In the genomic region with DNA sequence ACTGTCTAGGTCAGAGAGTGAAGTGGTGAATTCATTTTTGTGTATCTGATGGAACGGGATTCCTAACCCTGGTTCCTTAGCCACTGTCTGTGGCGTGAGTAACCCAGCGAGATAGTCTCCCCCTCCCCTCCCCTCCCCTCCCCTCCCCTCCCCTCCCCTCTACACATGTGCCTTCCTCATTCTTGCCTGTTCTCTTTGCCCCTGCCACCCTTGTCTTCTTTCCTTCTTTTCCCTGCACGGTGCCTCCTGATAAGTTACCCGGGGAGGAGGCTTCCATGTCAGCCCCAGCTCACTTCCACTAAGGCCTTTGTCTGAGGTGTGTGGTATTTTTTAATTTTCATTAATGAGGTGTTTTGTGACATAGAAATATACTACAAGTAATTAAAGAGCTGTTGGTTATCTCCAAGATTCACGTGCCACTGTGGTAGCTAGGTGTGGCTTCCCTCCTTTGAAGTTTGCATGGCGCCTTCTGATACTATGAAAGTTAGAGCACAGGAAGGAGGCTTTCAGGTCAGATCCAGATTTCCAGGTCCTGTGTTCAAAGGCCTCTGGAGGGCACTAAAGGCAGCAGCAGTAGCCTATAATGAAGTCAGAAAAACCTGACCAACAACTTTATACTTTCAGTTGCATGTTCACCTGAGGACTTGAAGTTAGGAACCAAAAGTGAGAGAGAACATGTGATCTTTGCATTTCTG, we compare ENCODE assay signal across 11 mouse cellular contexts. TPM values are rescaled to one million over a fixed set of nuclear protein-coding genes. Genes with fewer than 3 reads are reported as not detected.
DNase-seq lines count a peak whose midpoint lies in the region; ATAC-seq and TF ChIP-seq lines count a peak whose summit lies in the region.
"Had no signal": no experiment of that assay in that cellular context is flagged by ENCODE, and none has a peak within 500 bp of the region (broad histone marks: within the 10 kb centered on the region; RNA-seq: fewer than 3 reads in every experiment).

No protein-coding gene starts in this region.

- peak; percentile 33 for TF ChIP-seq CTCF in liver, postnatal 0 days (IDR thresholded peaks at IDR 0.05; ENCODE audit: low read depth)
- TF ChIP-seq CTCF in midbrain, postnatal 0 days (IDR thresholded peaks at IDR 0.05): no peak

- H3K27me3 ChIP-seq in liver, postnatal 0 days (ENCODE audit: insufficient read depth, low read length): no peaks in the 10 kb centered on the region
- H3K27me3 ChIP-seq in midbrain, postnatal 0 days (ENCODE audit: insufficient read depth, low read length): no peaks in the 10 kb centered on the region
- H3K27me3 ChIP-seq: embryonic facial prominence, embryonic 13.5 days had no signal

- no peaks in the 10 kb centered on the region for H3K9me3 ChIP-seq in liver, postnatal 0 days (ENCODE audit: low read length)
- H3K9me3 ChIP-seq in midbrain, postnatal 0 days (ENCODE audit: low read length): no peaks in the 10 kb centered on the region
- H3K9me3 ChIP-seq: embryonic facial prominence, embryonic 13.5 days had no signal

- peak; percentile 91 for ATAC-seq in erythroid progenitor cell, adult 5-6 weeks (replicated peaks; ENCODE audit: low FRiP score, poor library complexity, severe bottlenecking)
- peak; percentile 87 for ATAC-seq in liver, postnatal 0 days
- no peak for ATAC-seq in midbrain, postnatal 0 days (ENCODE audit: low FRiP score)

- H3K4me2 ChIP-seq in liver, postnatal 0 days (ENCODE audit: low read depth, low read length): peak overlapping the region; percentile 58
- H3K4me2 ChIP-seq in midbrain, postnatal 0 days (ENCODE audit: low read depth, low read length, poor library complexity, severe bottlenecking): no peak overlapping the region
- H3K4me2 ChIP-seq: embryonic facial prominence, embryonic 13.5 days had no signal

- H3K4me3 ChIP-seq in liver, postnatal 0 days (ENCODE audit: low read depth, low read length): no peak overlapping the region
- no peak overlapping the region for H3K4me3 ChIP-seq in midbrain, postnatal 0 days (ENCODE audit: low read depth, low read length)
- H3K4me3 ChIP-seq: embryonic facial prominence, embryonic 13.5 days had no signal

- 40% methylated on average over 5 of the region's 7 CpGs for WGBS in liver, postnatal 0 days (ENCODE audit: insufficient replicate concordance)
- 54% methylated on average over 5 of the region's 7 CpGs for WGBS in midbrain, postnatal 0 days

- H3K4me1 ChIP-seq in liver, postnatal 0 days (ENCODE audit: insufficient read depth): peaks cover 15% of the 10 kb centered on the region
- no peaks in the 10 kb centered on the region for H3K4me1 ChIP-seq in midbrain, postnatal 0 days (ENCODE audit: insufficient read depth, low read length)

- TF ChIP-seq EP300 in liver, postnatal 0 days (IDR thresholded peaks at IDR 0.05; ENCODE audit: low read depth): peak; percentile 89

- no peak overlapping the region for H3K9ac ChIP-seq in liver, postnatal 0 days (replicated peaks)
- H3K9ac ChIP-seq in midbrain, postnatal 0 days (replicated peaks; ENCODE audit: low read length, poor library complexity, severe bottlenecking): no peak overlapping the region
- H3K9ac ChIP-seq: embryonic facial prominence, embryonic 13.5 days had no signal

- H3K36me3 ChIP-seq in liver, postnatal 0 days (replicated peaks; ENCODE audit: insufficient read depth, low read length): no peaks in the 10 kb centered on the region
- H3K36me3 ChIP-seq in midbrain, postnatal 0 days (ENCODE audit: insufficient read depth, low read length): no peaks in the 10 kb centered on the region
- H3K36me3 ChIP-seq: embryonic facial prominence, embryonic 13.5 days had no signal

- H3K27ac ChIP-seq in liver, postnatal 0 days (ENCODE audit: low read depth): 0 out of 2 replicates have a peak overlapping the region, but pooled peaks have one; percentile 22
- H3K27ac ChIP-seq in midbrain, postnatal 0 days (ENCODE audit: low read depth, low read length): no peak overlapping the region
- H3K27ac ChIP-seq: embryonic facial prominence, embryonic 13.5 days had no signal

- peak; percentile 20 for DNase-seq in spleen, adult 12 weeks (ENCODE audit: low spot score)
- no peak for DNase-seq in spleen, postnatal 14 days (ENCODE audit: low spot score in 2 of 2)
- DNase-seq in liver, postnatal 0 days: no peak
- no peak for DNase-seq in gastrocnemius, postnatal 25 days
- DNase-seq in midbrain, postnatal 0 days (ENCODE audit: low spot score): no peak
- DNase-seq in thymus, postnatal 36 days: no peak
- DNase-seq: adrenal gland, adult 8-10 months; kidney, postnatal 25 days; thymus, adult 2 months had no signal

RNA-seq across cellular contexts. Expression of gene Arid2, which starts 57.4 kb away (rescaled TPM):
- total RNA-seq in erythroid progenitor cell, adult 5-6 weeks (2015; ENCODE audit: low replicate concordance): 81.3 and 89.0 TPM in 2 replicates
- 78.7 and 94.4 TPM in 2 replicates for total RNA-seq in erythroid progenitor cell, adult 5-6 weeks (2017; ENCODE audit: low replicate concordance)
- polyA plus RNA-seq in liver, postnatal 0 days (2015; fragmentation: Nextera tagmentation; extraction: Ambion mirVana): 5.5 and 5.9 TPM in 2 replicates
- 10 to 100 TPM; 11.8 to 13.0 TPM for total RNA-seq in gastrocnemius, postnatal 25 days (2021)
- total RNA-seq in midbrain, postnatal 0 days (2014; rRNA removed): 40.8 and 55.6 TPM in 2 replicates
- polyA plus RNA-seq in midbrain, postnatal 0 days (2015; fragmentation: Nextera tagmentation; extraction: Ambion mirVana): 9.5 and 11.2 TPM in 2 replicates
